Mouse (Mus musculus) right cerebral cortex, adult 2 months (tissue): ENCODE data around the gene Ppat.
"Not testable (repeated sequence)": the region's sequence is repeated elsewhere in the genome, so short reads cannot be mapped to it uniquely, and the experiment has no call there.

Source experiments
- DNase-seq, 2 experiments: peaks; one replicate each; pipeline ENCODE4 v3.0.0; 2021 to 2022; ENCODE audit warnings: low spot score in 2 of 2

Ppat gene

GRCm38 (mm10) chr5:76951106-76952027 is at the start of gene Ppat, which contains the start of gene Paics:
Gene Ppat, minus strand, starts transcription at chr5:76951578.
Gene Paics, plus strand, starts transcription at chr5:76951307.
- DNase-seq = peak; percentile 96 to 97

- peak in 1 of 2 experiments; percentile 40 for DNase-seq
Measured at GRCm38 (mm10) chr5:76998416-76998815, 47.0 kb upstream of the Ppat start.

GRCm38 (mm10) chr5:76993174-76993814 is 41.9 kb upstream of the Ppat start:
- no peak for DNase-seq

- DNase-seq = no peak
Measured at GRCm38 (mm10) chr5:76990789-76991188, 39.4 kb upstream of the Ppat start.

GRCm38 (mm10) chr5:76984015-76984414 is 32.6 kb upstream of the Ppat start:
- DNase-seq = no peak

- no peak for DNase-seq
Measured at GRCm38 (mm10) chr5:76975736-76976135, 24.4 kb upstream of the Ppat start.

- peak; percentile 83 to 84 for DNase-seq
Measured at GRCm38 (mm10) chr5:76974554-76975285, 23.3 kb upstream of the Ppat start, which contains the start of gene Srp72. Gene Srp72, plus strand, starts transcription at chr5:76974683.

DNA sequence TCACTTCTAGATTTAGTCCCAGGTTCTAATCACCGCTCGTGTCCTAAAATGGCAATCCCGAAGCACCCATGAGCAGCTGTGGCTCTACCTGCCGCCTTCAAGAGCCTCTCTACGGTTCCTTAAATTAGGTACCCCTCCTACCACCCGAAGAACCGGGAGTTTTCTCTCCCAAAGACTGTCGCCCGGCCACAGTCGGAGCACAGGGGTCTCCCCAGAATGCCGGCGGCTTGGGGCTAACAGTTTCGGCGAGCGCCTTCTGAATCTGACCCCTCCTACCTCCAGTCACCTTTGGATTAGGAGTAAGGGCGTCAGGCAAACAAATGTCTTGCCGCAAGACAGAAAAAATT is 22.8 kb upstream of the Ppat start:
- no peak for DNase-seq

DNA sequence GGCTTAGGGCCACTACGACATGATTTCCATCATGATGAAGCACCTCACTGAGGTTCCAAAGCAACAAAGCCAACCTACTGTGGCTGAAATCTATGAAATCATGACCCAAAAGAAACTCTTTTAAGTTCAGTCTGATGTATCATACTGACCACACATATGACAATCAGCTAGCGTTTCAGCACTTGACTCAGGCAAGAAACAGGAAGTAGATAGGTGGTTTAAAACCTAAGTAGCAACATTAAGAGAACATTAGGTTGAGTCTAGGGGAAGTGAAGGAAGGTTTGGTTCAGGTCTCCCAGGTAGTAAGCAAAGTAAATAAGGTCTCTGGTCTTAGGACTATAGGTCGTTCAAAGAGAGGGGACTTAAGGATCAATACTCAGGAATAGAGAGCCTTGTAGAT is 22.1 kb upstream of the Ppat start:
- no peak for DNase-seq

- DNase-seq = not testable (repeated sequence)
Measured at GRCm38 (mm10) chr5:76971115-76971514, 19.7 kb upstream of the Ppat start.

GRCm38 (mm10) chr5:76969250-76969649 is 17.9 kb upstream of the Ppat start:
- no peak for DNase-seq

- no peak for DNase-seq
Measured at GRCm38 (mm10) chr5:76964651-76965050, 13.3 kb upstream of the Ppat start.

DNA sequence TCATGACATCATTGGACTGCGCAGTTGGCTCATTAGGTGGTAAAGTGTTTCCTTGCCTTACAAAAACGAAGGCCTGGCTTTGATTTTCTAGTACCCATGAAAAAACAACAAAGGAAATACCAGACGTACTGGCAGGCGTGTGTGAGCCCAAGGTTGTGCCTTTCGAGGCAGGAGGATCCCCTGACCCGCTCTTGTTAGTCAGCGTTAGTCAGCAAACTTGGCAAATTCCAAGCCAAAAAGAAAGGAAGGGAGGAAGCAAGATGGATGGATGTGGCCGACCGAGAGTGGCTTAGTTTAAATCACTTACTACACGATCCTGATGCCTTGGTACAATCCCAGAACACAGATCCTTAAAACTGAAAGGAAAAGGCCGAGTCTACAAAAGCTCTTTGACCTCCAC is 11.2 kb upstream of the Ppat start:
- no peak for DNase-seq

GRCm38 (mm10) chr5:76959587-76959986 is 8.2 kb upstream of the Ppat start:
- no peak for DNase-seq

DNA sequence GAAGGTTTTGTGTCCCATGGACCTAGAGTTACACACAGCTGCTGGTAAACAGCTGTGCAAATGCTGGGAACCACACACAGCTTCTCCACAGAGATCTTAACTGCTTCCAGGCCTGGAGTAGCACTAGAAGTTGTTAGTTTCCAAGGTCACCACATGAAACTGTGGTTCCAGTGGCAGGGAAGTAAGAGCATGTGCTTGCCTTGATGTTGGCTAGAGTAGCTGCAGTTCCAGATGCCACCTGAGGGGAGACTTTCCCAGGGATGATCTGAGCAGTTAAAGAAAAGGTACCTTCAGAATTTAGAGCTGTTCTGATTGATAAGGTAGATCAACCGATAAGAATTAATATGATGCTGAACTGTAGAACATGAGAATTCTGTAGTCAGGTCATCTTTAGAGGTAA is 6.6 kb upstream of the Ppat start:
- no peak for DNase-seq

- DNase-seq = no peak
Measured at GRCm38 (mm10) chr5:76955474-76955873, 4.1 kb upstream of the Ppat start.

- no peak for DNase-seq
Measured at GRCm38 (mm10) chr5:76954271-76954900, 3.0 kb upstream of the Ppat start.

DNA sequence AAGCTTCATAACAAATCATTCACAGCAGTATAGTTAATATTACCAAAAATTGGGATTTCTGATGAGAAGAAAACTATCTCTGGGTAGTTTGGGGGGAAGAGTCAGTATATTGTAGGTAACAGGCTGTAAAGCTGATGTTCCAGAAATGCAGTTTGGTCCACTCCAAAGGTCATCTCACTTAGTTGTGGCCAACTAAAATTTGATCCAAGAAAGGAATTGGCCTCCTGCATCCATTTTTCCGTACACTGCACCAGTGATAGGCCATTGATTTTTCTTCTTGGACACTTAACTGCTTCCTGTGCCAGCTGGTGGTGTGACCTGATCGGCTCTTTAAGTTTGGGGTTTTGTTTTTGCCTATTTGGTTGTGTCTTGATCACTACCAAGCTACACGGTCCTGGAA is 2.4 kb upstream of the Ppat start:
- no peak for DNase-seq

DNA sequence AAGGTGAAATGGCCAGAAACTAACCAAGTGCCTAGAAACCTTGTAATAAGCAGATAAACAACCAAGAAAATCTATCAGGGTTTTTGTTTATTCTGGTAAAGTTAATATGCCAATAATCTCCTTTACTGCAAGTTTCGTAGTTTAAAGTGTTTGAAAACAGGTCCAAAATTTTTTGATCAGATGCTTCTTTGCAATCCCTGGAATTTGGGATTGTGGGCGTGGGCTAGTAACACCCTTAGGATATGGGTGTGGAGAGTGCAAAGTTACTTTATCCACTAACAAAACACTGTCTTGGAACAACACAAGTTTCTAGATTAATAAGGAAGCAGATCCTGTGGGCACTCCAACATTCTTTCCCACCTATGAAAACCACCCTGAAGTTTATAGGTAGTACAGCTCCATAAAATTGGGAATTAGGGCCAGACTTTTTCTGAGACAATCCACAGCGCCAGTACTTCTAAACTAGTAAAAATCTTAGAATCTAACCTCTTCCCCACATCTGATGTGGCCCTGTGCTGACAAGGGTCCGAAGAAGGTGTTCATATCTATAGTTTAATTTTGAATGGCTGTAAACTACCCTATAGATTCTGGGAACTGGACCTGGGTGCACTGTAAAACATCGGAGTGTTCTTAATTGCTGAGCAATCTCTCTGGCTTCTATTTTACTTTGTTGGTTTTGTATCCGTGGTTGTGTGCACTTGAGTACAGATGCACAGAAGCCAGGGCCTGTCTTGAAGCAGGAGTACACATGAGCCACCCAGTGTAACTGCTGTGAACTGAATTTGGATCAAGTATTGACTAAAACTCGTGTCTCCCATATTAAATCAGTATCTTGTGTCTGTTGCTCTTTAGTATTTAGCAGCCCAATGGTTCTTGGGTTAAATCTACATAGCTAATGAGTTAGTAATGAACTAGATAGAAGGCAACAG is 998 bp upstream of the Ppat start:
- DNase-seq = no peak

DNA sequence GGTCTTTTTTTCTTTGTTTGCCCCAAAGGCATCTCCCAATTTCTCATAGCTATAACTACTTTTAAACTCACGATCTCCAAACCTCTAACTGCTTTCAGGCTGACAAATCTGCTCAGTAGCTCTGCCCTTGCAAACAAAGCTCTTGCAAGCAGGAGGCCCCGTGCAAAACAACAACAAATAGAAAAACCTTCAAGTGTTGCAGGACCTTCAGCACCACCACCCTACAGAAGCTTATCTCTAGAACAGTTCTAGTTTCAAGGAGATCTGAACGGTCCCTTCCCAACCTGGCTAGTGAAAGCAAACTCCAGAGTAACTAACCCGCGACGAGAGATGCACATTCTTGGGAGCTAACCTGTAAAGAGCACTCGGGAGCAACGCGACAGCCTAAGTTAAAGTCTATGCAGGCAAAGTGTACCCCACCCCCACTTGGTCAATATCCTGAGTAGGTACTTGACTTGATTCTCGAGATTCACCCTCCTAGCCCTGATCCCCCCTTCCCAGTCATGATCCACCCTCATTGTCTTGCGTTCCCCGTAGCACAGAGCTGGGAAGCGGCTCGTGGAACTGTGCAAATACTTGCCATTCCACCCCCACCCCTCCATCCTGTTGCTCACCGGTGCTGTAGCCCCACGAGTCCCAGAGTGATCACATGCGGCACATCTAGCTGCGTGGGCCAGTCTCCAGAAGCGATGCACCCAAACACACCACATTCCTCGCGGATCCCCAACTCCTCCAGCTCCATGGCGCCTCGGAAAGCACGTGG is 854 bp downstream of the Ppat start:
- DNase-seq = peak in 1 of 2 experiments; percentile 13
